ENCODE assay signal across 20 mouse cellular contexts in the genomic region with DNA sequence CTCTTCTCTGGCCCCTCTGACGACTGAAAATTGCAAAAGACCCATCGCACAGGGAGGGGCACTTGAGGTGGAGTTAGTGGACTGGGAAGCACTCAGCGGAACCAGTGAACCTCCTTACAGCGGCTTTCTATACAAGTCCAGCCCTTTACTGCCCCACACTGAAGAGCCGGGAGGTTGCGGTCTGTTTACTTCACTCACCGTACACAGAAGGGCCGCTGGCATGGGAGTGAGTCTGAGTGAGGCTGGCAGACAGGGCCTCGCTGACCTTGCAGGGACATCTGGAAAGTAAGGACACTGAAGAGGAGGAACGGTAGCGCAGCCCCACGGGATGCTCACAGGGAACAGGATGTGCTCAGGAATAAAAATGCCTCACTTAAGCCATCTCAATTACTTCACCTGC.
DNase-seq lines count a peak whose midpoint lies in the region; ATAC-seq and TF ChIP-seq lines count a peak whose summit lies in the region.
"Had no signal": no experiment of that assay in that cellular context is flagged by ENCODE, and none has a peak within 500 bp of the region (broad histone marks: within the 10 kb centered on the region; RNA-seq: fewer than 3 reads in every experiment).

No protein-coding gene starts in this region.

- H3K9ac ChIP-seq in hindbrain, embryonic 14.5 days = no peak overlapping the region
- H3K9ac ChIP-seq in hindbrain, embryonic 12.5 days = no peak overlapping the region
- H3K9ac ChIP-seq: embryonic facial prominence, embryonic 13.5 days; limb, embryonic 15.5 days; midbrain, embryonic 15.5 days had no signal

- H3K27me3 ChIP-seq in hindbrain, embryonic 14.5 days (ENCODE audit: control insufficient read depth, insufficient read depth, low read length) = no peaks in the 10 kb centered on the region
- H3K27me3 ChIP-seq in hindbrain, embryonic 12.5 days = no peaks in the 10 kb centered on the region
- H3K27me3 ChIP-seq: embryonic facial prominence, embryonic 13.5 days; limb, embryonic 15.5 days; midbrain, embryonic 15.5 days; Patski had no signal

- H3K4me3 ChIP-seq in hindbrain, embryonic 14.5 days (replicated peaks; ENCODE audit: low read length) = no peak overlapping the region
- H3K4me3 ChIP-seq in hindbrain, embryonic 12.5 days = no peak overlapping the region
- no peak overlapping the region for H3K4me3 ChIP-seq in layer of hippocampus, adult 2 months
- H3K4me3 ChIP-seq: embryonic facial prominence, embryonic 13.5 days; limb, embryonic 15.5 days; midbrain, embryonic 15.5 days; myocyte had no signal

- no peak overlapping the region for H3K4me2 ChIP-seq in hindbrain, embryonic 14.5 days (replicated peaks)
- no peak overlapping the region for H3K4me2 ChIP-seq in hindbrain, embryonic 12.5 days (replicated peaks)
- H3K4me2 ChIP-seq: embryonic facial prominence, embryonic 13.5 days; limb, embryonic 15.5 days; midbrain, embryonic 15.5 days had no signal

- peak; percentile 22 for DNase-seq in embryo, embryonic 10.5 days (ENCODE audit: low spot score)
- no peak for DNase-seq in embryo, embryonic 9.5 days (ENCODE audit: extremely low spot score)
- DNase-seq in hindbrain, embryonic 14.5 days (ENCODE audit: low spot score) = no peak
- no peak for DNase-seq in layer of hippocampus, adult 2 months (ENCODE audit: low spot score in 2 of 2)
- no peak for DNase-seq in layer of hippocampus, postnatal 36 days
- DNase-seq in retina, postnatal 1 day = peak; percentile 48
- DNase-seq in retina, embryonic 14.5 days (ENCODE audit: low spot score) = no peak
- DNase-seq: adrenal gland, adult 8-10 months; cerebellum, adult 9-10 months; gastrocnemius, postnatal 10 days; lung, postnatal 14 days; thymus, postnatal 14 days had no signal

- WGBS in hindbrain, embryonic 14.5 days = 51% methylated on average over 12 of the region's 12 CpGs
- WGBS in hindbrain, embryonic 12.5 days = 60% methylated on average over 12 of the region's 12 CpGs

- ATAC-seq in hindbrain, embryonic 14.5 days (ENCODE audit: low FRiP score) = no peak
- ATAC-seq in hindbrain, embryonic 12.5 days (ENCODE audit: low FRiP score) = no peak
- ATAC-seq: forebrain, embryonic 14.5 days; intestine, postnatal 0 days; midbrain, embryonic 15.5 days; Patski had no signal

- peaks cover 29% of the 10 kb centered on the region for H3K4me1 ChIP-seq in hindbrain, embryonic 14.5 days (replicated peaks; ENCODE audit: control insufficient read depth, insufficient read depth, low read length)
- peaks cover 26% of the 10 kb centered on the region for H3K4me1 ChIP-seq in hindbrain, embryonic 12.5 days

- no peaks in the 10 kb centered on the region for H3K36me3 ChIP-seq in hindbrain, embryonic 14.5 days (replicated peaks; ENCODE audit: control insufficient read depth, insufficient read depth)
- H3K36me3 ChIP-seq in hindbrain, embryonic 12.5 days = no peaks in the 10 kb centered on the region
- H3K36me3 ChIP-seq: embryonic facial prominence, embryonic 13.5 days; limb, embryonic 15.5 days; midbrain, embryonic 15.5 days had no signal

- 0 out of 2 replicates have a peak overlapping the region, but pooled peaks have one; percentile 2 for H3K27ac ChIP-seq in hindbrain, embryonic 14.5 days
- no peak overlapping the region for H3K27ac ChIP-seq in hindbrain, embryonic 12.5 days
- peak overlapping the region; percentile 69 for H3K27ac ChIP-seq in layer of hippocampus, adult 2 months
- H3K27ac ChIP-seq: embryonic facial prominence, embryonic 13.5 days; limb, embryonic 15.5 days; midbrain, embryonic 15.5 days had no signal

- no peak for TF ChIP-seq CTCF in layer of hippocampus, adult 2 months (conservative IDR thresholded peaks at IDR 0.05)

- H3K9me3 ChIP-seq in hindbrain, embryonic 14.5 days (ENCODE audit: control insufficient read depth, low read length) = no peaks in the 10 kb centered on the region
- no peaks in the 10 kb centered on the region for H3K9me3 ChIP-seq in hindbrain, embryonic 12.5 days (replicated peaks)
- H3K9me3 ChIP-seq: embryonic facial prominence, embryonic 13.5 days; limb, embryonic 15.5 days; midbrain, embryonic 15.5 days had no signal

Comparison
In these comparisons a context has a peak if more than half of its experiments do, and no peak if none do; other contexts are left out.
1. DNase-seq: peak in embryo, embryonic 10.5 days (single experiment) and retina, postnatal 1 day (single experiment); none in embryo, embryonic 9.5 days (single experiment), hindbrain, embryonic 14.5 days (single experiment), layer of hippocampus, adult 2 months (0 of 2), layer of hippocampus, postnatal 36 days (0 of 2) and retina, embryonic 14.5 days (single experiment).